Mouse (Mus musculus): ENCODE data around the gene Tmem240.

DNA sequence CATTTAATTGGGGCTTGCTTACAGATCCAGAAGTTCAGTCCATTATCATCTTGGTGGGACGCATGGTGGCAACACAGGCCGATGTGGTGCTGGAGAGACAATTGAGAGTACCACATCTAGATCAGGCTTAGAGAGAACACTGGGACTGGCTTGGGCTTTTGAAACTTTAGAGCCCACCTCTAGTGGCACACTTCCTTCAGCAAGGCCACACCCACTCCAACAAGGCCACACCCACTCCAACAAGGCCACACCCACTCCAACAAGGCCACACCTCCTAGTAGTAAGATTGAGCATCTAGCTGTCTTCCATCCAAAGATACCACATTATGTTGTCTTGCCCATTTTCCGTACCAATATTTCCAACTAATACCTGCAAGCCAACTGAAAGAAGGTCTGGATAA is 42.2 kb upstream of the Tmem240 start:
- TF ChIP-seq CTCF (IDR thresholded peaks at IDR 0.05; ENCODE audit: low read depth, low read length), result no peak
- no peak for TF ChIP-seq POLR2A (IDR thresholded peaks at IDR 0.05; ENCODE audit: insufficient read depth, low read length)
- no peak for TF ChIP-seq EP300 (IDR thresholded peaks at IDR 0.05; ENCODE audit: insufficient read depth, low read depth, low read length)

All from ES-Bruce4 (cell line).